Mouse (Mus musculus) gastrocnemius, postnatal 4 days (tissue): ENCODE results near the gene Vps29. TPM values are rescaled to one million over a fixed set of nuclear protein-coding genes. Genes with fewer than 3 reads are reported as not detected.
"Not testable (repeated sequence)": the region's sequence is repeated elsewhere in the genome, so short reads cannot be mapped to it uniquely, and the experiment has no call there.

Experiments used
- DNase-seq, 2 experiments: peaks; one replicate each; pipeline ENCODE4 v3.0.0; 2021 to 2022; ENCODE audit warnings: low spot score in 2 of 2, mixed read lengths in 2 of 2
- long read RNA-seq, 2 experiments: library from polyadenylated mRNA; stranded (forward); transcript quantifications; one replicate each; pipeline ENCODE4 v2.0.0; 2021
- total RNA-seq, 2 experiments: library from RNA; stranded (reverse); gene quantifications; 2 replicates each; pipeline ENCODE4 v1.2.3; 2021

Gene Vps29
- 10 to 100 TPM; 74.3 to 85.5 TPM for total RNA-seq
- long read RNA-seq, experiment 1, transcript Vps29-208 (4 exons, 2,716 nt): major isoform, 75 of 82 reads
- long read RNA-seq, experiment 1, partial matches to known transcripts: 2 of 82 reads
- long read RNA-seq, experiment 1, other reads (novel, unspliced or antisense): 1 of 82 reads
- long read RNA-seq, experiment 2, transcript Vps29-208 (4 exons, 2,716 nt): major isoform, 41 of 44 reads
- long read RNA-seq, experiment 2, partial matches to known transcripts: 1 of 44 reads
- long read RNA-seq, experiment 2, other reads (novel, unspliced or antisense): 0 of 44 reads

- DNase-seq: peak; percentile 98 to 99
Observed at GRCm38 (mm10) chr5:122353807-122354491, at the start of gene Vps29, which contains the start of gene Rad9b. Vps29 (plus strand) TSS chr5:122354369. Rad9b (minus strand) TSS chr5:122354233.

GRCm38 (mm10) chr5:122304541-122304940 is 49.6 kb upstream of the Vps29 start:
- no peak for DNase-seq

- DNase-seq: no peak
Observed at GRCm38 (mm10) chr5:122305472-122305871, 48.7 kb upstream of the Vps29 start.

- DNase-seq: no peak
Observed at GRCm38 (mm10) chr5:122306536-122306935, 47.6 kb upstream of the Vps29 start.

GRCm38 (mm10) chr5:122310699-122311098 is 43.5 kb upstream of the Vps29 start:
- DNase-seq: no peak

GRCm38 (mm10) chr5:122311692-122312091 is 42.5 kb upstream of the Vps29 start:
- DNase-seq: no peak

- DNase-seq: no peak
Observed at GRCm38 (mm10) chr5:122312346-122312745, 41.8 kb upstream of the Vps29 start.

GRCm38 (mm10) chr5:122312942-122313684 is 41.1 kb upstream of the Vps29 start:
- no peak for DNase-seq

- DNase-seq: peak; percentile 65 to 88
Observed at GRCm38 (mm10) chr5:122314966-122315667, 39.1 kb upstream of the Vps29 start.

GRCm38 (mm10) chr5:122317329-122318045 is 36.7 kb upstream of the Vps29 start:
- no peak for DNase-seq

- no peak for DNase-seq
Observed at GRCm38 (mm10) chr5:122318100-122318499, 36.1 kb upstream of the Vps29 start.

GRCm38 (mm10) chr5:122318976-122319375 is 35.2 kb upstream of the Vps29 start:
- DNase-seq: not testable (repeated sequence)

- no peak for DNase-seq
Observed at GRCm38 (mm10) chr5:122319474-122320204, 34.5 kb upstream of the Vps29 start.

- no peak for DNase-seq
Observed at GRCm38 (mm10) chr5:122320205-122320781, 33.9 kb upstream of the Vps29 start.

GRCm38 (mm10) chr5:122323523-122323922 is 30.6 kb upstream of the Vps29 start:
- no peak for DNase-seq

- no peak for DNase-seq
Observed at GRCm38 (mm10) chr5:122324608-122325431, 29.3 kb upstream of the Vps29 start.

GRCm38 (mm10) chr5:122325477-122325876 is 28.7 kb upstream of the Vps29 start:
- no peak for DNase-seq

GRCm38 (mm10) chr5:122327283-122327682 is 26.9 kb upstream of the Vps29 start:
- DNase-seq: no peak

- no peak for DNase-seq
Observed at GRCm38 (mm10) chr5:122330269-122330668, 23.9 kb upstream of the Vps29 start.
